Mouse (Mus musculus): ENCODE measurements at regions not wholly inside any gene's neighbourhood (a gene's known extent, or its start where the extent isn't known, plus 50 kb on each side); places are given as distances from the start of the nearest gene placed in this dataset.
"Not testable (repeated sequence)": the region's sequence is repeated elsewhere in the genome, so short reads cannot be mapped to it uniquely, and the experiment has no call there.

DNA sequence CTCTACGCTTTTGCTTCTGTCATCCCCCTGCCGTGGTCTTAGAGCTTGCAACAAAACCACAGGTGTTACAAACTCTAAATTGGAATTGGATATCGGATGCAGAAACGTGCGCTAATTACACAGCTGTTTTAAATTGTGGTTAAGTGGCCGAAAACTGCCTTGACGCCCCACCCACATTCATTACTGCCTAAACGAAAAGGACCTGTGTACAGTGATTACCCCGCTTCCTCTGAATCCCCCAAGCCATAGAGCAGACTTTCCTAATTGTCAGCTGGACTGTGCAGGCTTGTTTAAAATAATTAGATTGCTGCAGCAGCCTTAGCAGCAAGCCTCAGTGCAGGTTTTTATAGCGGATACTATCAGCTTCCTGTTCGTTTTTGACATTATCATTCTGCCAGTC is 94.7 kb downstream of the Cxxc4 start:
- no peak for DNase-seq

GRCm38 (mm10) chr3:134331499-134332153 is 95.3 kb downstream of the Cxxc4 start:
- DNase-seq = no peak

DNA sequence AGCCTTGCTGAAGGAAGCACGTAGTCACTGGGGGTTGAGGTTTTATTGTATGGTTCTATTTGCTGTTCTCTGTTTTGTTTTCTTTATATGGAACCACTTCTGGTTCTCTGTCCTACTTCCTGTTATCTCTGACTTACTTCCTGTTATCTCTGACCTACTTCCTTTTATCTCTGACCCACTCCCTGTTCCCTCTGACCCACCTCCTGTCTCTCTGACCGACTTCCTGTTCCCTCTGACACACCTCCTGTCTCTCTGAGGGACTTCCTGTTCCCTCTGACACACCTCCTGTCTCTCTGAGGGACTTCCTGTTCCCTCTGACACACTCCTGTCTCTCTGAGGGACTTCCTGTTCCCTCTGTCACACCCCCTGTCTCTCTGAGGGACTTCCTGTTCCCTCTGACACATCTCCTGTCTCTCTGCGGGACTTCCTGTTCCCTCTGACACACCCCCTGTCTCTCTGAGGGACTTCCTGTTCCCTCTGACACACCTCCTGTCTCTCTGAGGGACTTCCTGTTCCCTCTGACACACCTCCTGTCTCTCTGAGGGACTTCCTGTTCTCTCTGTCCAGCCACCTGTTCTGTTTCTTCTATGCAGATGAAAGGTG is 102.9 kb downstream of the Cxxc4 start:
- DNase-seq = not testable (repeated sequence)

DNA sequence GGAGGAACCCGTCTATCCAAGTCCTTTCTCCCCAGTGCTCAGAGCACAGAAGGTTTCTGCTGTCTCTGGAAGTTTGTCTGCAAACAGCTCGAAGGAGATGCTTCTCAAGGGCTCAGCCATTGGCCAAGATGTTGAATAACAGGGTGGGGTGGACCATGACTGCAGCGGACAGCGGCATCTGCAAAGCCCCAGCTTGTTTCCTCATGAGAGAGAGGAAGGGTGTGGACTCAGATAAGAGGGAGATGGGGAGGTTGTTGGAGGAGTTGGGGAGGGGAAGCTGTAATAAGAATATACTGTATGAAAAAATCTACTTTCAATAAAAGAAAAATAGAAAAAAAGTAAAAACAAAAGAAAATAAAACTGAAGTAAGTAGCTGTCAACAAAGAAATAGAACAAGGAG is 129.7 kb downstream of the Cxxc4 start:
- DNase-seq = peak in 1 of 2 experiments; percentile 24

DNA sequence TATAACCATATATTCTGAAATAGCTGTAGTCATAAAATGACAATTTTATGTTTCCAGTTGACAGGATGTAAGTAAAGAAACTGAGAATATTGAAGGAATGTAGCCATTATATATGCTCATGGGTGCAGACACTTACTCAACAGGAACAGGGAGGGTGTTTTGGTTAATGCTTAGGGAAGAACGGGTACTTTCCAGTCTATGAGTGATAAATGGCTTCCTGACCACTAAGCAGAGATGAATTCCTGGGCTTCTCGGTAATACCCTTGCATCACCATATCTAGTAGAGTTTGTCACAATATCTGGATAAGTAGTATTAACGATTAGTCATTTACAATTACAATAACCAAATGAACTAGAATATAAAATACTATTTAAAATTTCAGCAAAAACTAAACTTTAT is 130.5 kb downstream of the Cxxc4 start:
- no peak for DNase-seq

GRCm38 (mm10) chr3:134368591-134368990 is 132.3 kb downstream of the Cxxc4 start:
- no peak for DNase-seq

- peak in 1 of 2 experiments; percentile 24 for DNase-seq
These were observed 132.8 kb downstream of the Cxxc4 start for GRCm38 (mm10) chr3:134369126-134369525.

DNA sequence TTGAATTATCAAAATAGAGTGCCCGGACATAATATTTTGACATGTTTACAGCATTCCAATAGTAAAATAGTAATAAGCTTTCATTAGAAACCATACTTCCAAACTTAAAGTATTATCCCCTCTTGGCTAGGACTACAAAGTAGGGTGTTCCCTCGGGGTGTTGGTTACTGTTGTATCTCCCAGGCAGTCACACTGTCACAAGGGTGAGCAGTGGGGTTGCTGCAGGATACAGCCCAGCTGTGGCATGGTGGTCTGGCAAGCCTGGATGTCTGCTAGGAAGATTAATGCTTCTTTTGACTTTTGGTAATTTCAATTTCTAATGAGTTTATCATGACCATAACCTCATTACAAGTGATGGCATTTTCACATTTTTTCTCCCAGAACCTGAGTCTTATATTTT is 143.3 kb downstream of the Cxxc4 start:
- no peak for DNase-seq

GRCm38 (mm10) chr3:134390472-134391336 is 154.4 kb downstream of the Cxxc4 start:
- peak in 1 of 2 experiments; percentile 36 for DNase-seq

- DNase-seq = no peak
These were observed 164.3 kb downstream of the Cxxc4 start for GRCm38 (mm10) chr3:134400395-134401090.

GRCm38 (mm10) chr3:134415606-134416328 is 179.5 kb downstream of the Cxxc4 start:
- DNase-seq = no peak

DNA sequence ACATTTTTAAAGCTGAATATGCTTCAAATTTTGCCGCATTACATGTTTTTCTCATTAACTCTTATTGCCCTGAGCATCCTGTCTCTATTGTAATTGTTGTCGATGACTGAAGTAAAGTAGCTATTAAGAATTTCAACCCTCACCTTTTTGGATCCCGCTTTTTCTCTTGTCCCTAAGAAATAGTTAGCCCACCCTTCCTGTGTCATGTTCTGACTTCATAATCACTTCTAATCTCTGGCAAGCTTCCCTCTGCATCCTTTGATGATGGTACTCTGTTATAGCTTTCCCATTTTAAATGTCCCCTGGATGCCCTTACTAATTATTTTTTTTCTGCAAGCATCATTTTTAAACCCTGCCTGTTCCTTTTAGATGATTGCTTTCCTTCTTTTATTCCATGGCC is 191.3 kb downstream of the Cxxc4 start:
- no peak for DNase-seq

GRCm38 (mm10) chr3:134466611-134467010 is 230.3 kb downstream of the Cxxc4 start:
- DNase-seq = no peak

GRCm38 (mm10) chr3:134487280-134487679 is 251.0 kb downstream of the Cxxc4 start:
- DNase-seq = no peak

GRCm38 (mm10) chr3:134489966-134490543 is 253.8 kb downstream of the Cxxc4 start:
- no peak for DNase-seq

DNA sequence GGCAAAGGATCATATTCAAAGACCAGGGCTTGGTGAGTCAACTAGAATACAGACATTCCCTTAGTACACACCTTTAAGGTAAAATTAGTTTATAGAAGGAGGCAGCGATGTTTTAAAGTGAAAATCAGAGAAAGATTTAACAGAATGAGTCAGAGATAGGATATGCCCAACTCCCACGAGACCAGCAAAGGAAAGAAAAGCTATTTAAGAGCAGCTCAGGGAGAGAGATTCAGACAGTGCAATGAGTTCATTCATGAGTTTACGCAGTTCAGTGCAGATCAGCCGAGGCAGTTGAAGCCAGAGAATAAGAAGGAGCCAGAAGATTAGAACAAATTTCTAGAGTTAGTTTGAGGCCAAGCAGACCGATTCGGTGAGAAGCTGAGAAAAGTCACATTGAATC is 273.4 kb downstream of the Cxxc4 start:
- DNase-seq = no peak

- DNase-seq = peak in 1 of 2 experiments; percentile 24
These were observed 289.5 kb downstream of the Cxxc4 start for GRCm38 (mm10) chr3:134525795-134526194.

- no peak for DNase-seq
These were observed 268.7 kb upstream of the Tacr3 start for GRCm38 (mm10) chr3:134560144-134560543.

- no peak for DNase-seq
These were observed 250.0 kb upstream of the Tacr3 start for GRCm38 (mm10) chr3:134578759-134579158.

- no peak for DNase-seq
These were observed 240.2 kb upstream of the Tacr3 start for GRCm38 (mm10) chr3:134588630-134589029.

GRCm38 (mm10) chr3:134602919-134603318 is 225.9 kb upstream of the Tacr3 start:
- no peak for DNase-seq

GRCm38 (mm10) chr3:134605356-134605771 is 223.4 kb upstream of the Tacr3 start:
- no peak for DNase-seq
